Mouse (Mus musculus) layer of hippocampus, adult 6 months (tissue): ENCODE data around the gene Ttc29. TPM values are rescaled to one million over a fixed set of nuclear protein-coding genes. Genes with fewer than 3 reads are reported as not detected.

Source experiments
- long read RNA-seq, 2 experiments: library from polyadenylated mRNA; unstranded; transcript quantifications; one replicate each; pipeline ENCODE4 v2.0.0; 2019 to 2020
- polyA plus RNA-seq: library from polyadenylated mRNA; unstranded; fragments of <200 nt; fragmentation: Nextera tagmentation; gene quantifications from 2 replicates; pipeline ENCODE4 v1.2.3, GENCODE M21; 2021

Gene Ttc29
- polyA plus RNA-seq = 1.5 and 1.6 TPM in 2 replicates
- long read RNA-seq, experiment 1, partial matches to known transcripts = 0 of 2 reads
- long read RNA-seq, experiment 1, other reads (novel, unspliced or antisense) = 2 of 2 reads
- long read RNA-seq, experiment 2, partial matches to known transcripts = 0 of 1 reads
- long read RNA-seq, experiment 2, other reads (novel, unspliced or antisense) = 1 of 1 reads

DNA sequence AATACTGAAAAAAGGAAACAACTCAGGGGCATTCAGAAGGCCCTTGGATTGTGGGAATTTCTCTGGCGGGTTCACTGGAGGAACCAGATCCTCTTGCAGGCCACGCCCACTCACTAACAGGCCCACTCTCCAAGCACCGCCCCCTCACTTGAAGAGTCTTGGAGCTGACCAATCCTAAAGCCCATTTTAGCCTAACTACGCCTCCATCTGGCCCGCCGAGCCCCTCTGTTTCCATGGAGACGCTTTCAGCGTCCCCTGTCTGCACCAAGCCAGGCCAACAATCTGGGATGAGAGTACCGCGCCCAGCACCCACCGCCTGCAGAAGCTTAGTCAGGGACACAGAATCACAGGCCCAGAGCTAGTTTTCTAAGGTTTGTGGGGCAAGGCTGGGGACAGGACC is at the start of gene Ttc29:
Ttc29 (plus strand) TSS at position 224 of the 400 bp plus-strand sequence.

GRCm38 (mm10) chr8:78436071-78436651 is 223.1 kb downstream of the Ttc29 start, which contains the start of gene Pou4f2:
Gene Pou4f2 (minus strand): TSS chr8:78436645.

Other genes with a start within 250 kb of the Ttc29 start
- gene Pou4f2, start 223.3 kb downstream of the Ttc29 start, polyA plus RNA-seq = 0.04 TPM in 1 of 2 replicates, not detected in the other